Mouse (Mus musculus) cerebellum, postnatal 36 days (tissue): ENCODE measurements around the gene Cacna1e.
A peak's percentile ranks its signal among the peaks of the same experiment; 100 is the strongest.

Source experiments
- DNase-seq, 2 experiments: peaks; one replicate each; pipeline ENCODE4 v3.0.0; 2021 to 2022; ENCODE audit warnings: mixed read lengths in 2 of 2

The Cacna1e gene

DNA sequence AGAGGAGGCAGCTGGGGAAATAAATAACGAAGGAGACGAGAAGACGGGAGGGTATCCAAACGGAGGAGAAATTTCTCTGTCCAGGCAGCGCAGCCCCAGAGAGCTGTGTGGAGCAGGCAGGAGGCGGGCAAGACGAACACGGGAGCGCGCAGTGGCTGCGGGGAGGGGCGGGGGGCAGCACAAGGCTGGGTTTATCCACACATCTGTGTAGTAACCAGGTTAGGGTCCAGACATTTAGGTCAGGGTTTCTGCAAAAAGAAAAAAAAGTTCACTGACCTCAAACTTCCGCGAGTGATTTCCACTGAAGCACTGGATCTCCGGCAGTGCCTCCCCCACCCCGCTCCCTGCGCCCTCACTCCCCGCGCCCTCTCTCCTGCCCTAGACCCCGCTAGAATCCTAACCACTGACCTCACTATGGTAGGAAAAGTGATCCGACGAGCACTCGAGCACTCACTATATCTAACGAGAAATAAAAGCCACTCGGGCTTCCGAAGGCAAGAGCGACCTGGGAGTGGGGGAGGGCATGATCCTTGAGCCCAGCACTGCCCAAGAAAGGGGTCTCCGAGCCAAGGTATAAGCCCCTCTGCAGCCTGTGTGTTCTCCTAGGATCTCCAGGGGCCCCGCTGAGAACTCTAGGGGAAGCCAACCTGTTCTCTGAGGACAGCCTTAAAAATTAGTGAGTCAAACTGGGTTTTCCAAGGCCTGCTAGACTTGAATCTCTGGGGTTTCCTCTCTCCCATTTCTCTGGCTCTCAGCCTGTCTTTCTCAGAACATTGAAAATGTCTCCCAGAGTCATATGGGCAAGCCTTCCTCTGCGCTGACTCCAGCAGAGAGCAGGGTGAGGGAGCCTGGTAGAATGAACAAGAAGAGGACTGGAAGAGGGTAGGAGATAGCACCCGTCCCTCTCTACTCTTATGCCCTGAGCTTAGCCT, at the start of gene Cacna1e:
Gene Cacna1e (minus strand): TSS at position 227 of the 932 bp plus-strand sequence.
- peak; percentile 66 to 68 for DNase-seq

DNA sequence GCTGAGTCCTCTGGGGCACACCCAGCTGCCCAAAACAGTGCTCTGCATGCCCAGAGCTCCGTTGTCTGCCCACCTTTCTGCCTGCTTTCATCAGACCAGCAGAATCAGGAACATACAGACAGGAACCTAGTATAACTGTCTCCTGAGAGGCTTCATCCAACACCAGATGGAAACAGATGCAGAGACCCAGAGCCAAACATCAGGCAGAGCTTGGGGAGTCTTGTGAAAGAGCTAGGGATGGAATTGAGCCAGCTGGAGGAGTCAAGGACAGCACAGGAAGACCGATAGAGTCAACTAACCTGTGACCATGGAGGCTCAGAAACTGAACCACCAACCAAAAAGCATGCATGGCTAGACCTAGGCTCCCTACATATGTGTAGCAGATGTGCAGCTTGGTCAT, 34.1 kb upstream of the Cacna1e start:
- DNase-seq: no peak

DNA sequence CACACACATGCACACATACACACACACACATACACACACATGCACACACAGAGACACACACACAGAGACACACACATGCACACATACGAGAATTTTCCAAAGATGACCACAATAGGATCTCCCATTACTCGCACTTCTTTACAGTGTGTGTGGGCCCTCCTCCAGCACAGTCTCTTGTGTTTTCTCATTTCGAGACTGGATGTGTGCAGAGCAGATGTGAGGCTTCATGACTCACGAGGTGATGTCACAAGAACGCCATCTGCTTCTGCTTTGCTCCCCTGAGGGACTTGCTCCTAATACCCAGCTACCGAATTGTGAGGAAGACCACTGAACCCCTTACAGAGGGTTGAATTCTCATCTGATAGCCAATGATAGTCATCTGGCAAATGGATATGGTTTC, 33.1 kb upstream of the Cacna1e start:
- no peak for DNase-seq

DNA sequence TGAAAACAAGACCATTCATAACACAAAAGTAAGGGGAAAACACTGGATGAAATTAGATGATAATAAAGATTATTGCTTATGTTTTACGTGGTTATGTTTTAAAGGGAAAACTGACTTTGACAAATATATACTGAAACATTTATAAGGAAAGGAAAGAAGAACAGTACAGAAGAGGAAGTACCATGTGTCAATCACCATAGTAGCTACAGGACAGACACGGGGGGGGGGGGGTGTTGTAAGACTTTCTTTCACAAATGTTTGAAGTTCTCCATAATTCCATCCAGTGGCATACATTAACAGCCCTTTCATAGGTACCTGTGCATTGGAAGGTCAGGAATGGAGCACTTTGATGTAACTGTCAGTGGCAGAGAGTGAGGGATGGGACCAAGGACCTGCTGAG, 25.3 kb upstream of the Cacna1e start:
- DNase-seq: no peak

DNA sequence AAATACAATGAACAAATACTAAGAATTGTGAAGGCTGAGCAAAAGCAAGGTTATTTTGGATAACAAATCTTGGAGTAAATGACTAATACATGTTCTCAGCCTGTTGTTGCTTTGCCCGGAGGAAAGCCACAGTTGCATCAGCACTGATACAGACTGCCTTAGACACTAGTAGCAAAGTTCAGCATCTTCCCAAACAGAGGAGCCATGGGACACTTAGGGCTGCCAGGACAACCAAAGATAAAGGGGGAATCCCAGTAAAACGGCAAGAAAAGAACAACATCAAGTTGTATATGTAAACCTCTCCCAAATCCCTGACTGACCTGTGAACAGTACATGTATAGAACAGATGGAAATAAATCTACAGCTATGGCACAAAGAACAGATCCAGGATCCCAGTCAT, 13.1 kb upstream of the Cacna1e start:
- no peak for DNase-seq

DNA sequence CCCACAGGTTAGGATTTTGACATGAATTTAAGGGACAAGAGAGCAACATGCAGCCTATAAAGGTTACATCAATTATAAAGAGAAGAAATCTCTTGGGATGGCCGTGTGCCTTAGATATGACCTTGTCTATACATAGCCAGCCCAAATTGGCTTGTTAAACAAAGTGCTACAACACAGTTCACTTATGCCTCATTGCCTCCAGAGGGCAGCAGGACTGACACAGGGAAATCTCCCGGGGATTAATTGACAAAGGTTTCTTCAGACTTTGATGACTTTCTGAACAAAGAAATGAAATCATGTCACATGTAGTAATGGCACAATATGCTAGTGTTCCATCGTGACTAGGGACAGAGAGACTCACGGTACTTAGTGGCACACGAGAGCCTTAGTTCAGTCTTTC, 5.9 kb upstream of the Cacna1e start:
- no peak for DNase-seq

DNA sequence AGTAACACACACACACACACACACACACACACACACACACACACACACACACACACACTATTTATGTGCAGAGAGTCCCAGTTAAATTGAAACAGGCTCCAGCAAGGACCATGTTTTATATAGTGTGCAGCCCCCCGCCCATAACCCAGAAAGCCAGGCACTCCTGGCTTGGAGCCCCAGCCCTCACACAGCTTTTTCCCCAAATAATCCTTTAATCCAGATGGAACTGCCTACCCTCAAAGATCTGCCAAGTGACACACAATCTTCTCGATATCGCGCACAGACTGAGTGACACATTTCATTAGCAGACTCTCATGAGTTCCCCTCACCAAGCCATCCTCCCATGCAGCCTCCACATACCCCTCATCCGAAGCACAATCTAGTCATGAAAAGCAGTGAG, 4.2 kb upstream of the Cacna1e start:
- no peak for DNase-seq

DNA sequence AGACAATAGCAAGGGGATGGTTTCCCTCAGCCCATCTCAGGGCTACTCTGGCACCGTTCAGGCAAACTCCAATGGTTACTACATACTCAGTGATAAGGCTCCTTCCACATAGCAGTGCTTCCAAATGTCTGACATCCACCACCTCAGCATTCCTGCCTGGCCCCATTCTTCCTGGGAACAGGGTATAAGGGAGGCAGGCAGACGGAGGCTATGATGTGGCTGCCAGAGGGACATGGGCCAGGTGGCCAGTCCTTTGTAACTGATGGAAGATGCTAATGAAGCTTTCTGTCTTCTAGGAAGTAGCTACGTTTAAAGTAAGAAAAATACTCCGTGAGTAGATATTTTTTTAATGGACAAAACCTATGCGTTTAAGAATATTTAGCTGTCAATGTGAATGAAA, 3.7 kb upstream of the Cacna1e start:
- DNase-seq: peak; percentile 70 to 75

DNA sequence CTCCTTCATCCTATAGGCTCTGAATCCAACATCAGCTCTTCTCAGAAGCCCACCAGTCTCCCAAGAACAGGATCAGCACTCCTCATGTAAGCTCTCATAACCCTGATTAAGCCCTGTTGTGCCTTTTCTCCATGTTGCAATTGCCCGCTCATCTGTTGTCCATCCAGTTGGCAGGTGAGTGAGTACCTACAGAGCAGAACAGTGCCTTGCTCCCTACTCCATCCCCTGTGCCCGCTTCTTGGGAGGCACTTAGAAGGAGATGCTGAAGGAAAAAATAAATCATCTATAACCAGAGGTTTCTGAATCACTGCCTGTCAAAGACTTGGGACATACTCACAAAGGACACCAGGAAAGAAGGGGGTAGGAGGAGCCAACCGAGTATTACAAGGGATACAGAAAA, 3.2 kb upstream of the Cacna1e start:
- no peak for DNase-seq

DNA sequence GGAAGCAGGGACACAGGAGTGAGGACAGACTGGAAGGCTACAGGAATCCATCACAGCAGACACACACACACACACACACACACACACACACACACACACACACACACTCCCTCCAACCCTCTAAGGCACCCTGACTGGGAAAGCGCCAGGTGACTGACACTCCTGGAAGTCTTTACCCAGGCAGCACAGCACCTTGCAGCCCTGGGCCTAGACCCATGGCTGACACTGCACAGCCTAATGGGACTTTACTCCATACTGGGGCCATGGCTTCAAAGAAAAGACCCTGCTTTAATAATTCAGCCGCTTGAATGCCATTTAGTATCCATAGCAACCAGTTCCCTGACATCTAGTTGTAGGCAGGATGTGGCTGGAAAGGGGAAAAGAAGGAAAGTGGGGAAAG, 2.3 kb upstream of the Cacna1e start:
- no peak for DNase-seq

DNA sequence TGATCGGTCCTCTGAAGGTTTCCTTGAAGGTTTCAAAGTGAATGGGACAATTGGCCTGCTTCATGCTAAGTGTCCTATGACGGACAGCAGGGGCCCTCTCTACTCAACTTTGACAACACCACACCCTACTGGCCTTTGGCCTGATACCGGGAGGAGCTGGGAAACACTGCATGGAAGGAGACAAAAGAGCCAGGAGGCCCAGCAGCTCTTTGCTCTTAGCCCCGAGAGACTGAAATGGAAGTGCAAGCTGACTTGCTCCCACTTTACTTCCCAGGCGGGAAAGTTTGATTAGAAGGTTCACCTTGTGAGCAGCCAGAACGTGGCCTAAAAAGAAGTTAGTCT, 877 bp upstream of the Cacna1e start:
- no peak for DNase-seq

DNA sequence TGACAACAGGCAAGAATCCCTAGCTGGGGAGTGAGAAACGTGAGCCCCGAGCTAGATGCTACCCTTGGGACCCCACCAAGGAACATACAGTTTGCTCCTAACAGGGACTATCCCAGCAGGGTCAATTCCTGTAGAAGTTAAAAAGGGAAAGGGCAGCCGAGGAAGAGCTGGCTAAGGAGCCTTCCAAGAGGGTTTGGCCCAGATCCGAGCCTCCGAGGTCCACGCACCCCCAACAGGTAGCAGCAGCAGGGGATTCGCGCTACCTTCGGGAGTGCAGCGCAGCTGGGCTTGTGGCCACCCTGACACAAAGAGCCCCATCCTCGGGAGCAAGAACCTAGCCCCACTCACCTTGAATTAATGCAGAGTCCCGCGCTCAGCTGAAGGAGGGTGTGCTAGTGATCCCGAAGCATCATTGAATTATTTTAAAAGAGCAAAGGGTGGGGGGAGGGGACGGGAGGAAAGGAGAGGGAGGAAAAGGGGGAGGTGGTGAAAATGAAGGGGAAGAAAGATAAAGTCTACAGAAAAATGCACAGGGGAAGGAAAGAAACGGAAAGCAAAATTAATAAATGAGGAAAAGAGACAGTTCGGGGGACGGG, 607 bp downstream of the Cacna1e start:
- peak; percentile 43 to 57 for DNase-seq

DNA sequence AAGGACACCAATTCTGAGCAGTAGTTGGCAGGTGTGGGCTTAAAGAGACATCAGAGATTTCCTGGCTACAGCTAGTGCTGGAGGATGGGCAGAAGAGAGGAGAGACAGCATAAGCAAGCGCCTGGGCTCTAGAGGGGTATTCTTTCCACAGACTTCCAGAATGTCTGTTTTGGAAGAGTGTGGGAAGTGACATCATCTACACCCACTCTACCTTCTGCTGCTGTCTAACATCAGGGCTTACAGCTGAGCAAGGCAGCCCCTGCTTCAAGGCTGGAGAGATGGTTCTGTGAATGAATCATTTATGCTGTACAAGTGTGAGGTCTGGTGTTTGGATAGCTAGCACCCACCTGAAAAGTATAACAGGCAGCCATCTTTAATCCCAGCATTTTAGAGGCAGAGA, 18.3 kb downstream of the Cacna1e start:
- no peak for DNase-seq

DNA sequence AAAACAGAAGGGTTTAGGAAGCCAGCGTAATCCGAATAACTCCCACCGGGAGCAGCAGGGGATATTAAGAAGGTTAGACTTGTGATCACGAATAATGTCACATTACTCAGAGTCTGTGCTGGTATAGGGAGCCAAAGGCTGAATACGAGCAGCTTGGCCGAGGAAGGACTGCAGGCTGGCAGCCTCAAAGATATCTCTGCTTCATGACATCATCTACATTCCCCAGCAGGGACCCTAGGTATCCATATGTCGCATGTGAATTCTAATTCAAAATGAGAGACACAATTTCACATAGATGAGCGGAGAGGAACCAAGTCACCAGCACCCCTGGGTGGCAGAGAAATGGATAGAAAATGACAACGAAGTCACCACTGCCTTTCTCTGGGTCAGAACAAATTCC, 22.9 kb downstream of the Cacna1e start:
- DNase-seq: peak; percentile 83 to 93

DNA sequence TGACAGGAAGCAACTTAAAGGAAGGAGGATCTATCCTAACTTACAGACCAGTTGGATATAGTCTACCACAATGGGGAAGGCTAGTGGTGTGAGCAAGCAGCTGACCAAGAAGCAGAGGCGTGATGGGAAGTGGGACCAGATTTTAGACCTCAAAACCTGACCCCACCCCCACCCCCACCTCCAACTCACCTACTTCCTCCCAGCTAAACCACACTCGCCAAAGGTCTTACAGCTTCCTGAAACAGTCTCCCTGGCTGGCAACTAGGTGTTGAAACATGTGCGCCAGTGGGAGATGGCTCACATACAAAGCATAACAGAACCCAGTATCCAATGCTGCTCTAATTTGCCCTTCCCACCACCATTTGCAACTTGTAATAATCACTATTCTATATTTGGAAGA, 29.7 kb downstream of the Cacna1e start:
- no peak for DNase-seq

DNA sequence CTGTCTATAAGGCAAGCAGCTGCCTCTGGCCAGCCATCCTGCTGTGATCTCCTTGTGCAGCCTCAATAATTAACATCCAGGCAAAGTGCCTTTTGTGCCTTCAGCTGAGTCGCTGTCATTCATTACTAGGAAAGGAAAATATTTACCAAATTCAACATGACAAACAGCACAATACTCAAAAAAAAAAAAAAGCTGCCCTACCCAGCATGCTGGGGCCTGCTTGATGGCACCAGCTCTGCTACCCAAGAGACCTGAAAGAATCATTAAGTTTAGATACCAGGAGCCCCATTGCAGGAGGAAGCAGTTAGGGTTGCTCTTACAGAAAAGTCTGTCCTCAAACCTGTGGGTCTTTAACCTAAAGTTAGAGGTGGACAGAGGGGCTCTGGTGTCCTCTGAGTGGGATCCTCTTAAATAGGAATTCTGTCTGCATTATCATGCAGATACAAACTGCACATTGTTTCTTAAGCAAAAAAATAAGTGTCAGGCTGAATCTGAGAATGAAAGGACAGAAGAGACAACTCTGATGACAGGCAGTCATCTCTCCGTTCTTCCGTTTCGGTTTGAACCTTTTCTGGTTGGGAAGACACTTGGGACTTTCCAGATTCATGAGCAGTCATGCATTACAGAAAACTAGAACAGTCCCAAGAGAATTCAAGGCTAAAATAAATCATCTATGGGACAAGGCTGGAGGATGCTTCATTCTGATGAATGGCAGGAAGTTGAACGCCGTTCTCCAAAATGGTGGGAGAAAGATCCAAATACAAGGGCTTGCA, 33.6 kb downstream of the Cacna1e start:
- no peak for DNase-seq

DNA sequence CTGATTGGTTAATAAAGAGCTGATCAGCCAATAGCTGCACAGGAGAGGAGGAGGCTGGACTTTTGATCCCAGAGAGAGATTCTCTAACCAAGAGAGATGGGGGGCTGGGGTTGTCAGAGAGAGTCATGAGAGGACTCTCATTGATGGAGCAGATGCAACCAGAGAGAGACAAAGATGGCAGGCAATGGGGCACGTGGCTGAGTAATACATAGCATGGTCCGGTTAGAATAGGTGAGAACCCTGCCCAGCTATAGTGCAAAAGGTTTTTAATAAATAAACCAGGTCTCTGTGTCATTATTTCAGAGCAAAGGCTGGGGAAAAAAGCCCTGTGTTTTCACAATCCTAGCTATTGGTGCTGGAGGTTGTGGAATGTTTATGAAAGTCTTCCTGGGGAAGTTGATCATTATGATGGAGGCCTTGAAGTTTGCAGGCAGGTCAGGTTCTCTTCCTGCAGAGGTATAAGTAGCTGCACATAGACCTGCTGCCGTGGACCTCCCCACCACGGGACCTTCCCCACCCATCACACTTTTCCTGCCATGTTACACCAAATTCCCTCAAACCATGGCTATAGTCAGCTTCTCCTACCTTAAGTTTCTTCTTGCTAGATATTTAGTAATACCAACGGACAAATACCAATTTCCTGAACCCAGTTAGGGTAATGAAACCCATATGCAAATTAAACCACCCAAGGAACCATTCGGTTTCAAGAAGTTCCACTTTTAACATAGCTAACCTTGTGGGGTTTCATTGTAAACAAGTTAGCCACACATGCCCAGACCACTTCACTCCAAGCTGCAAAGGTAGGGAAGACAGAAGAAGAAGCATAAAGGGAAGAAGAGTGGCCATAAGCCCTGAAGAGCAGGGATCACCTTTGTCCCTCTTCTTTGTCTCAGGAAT, 35.4 kb downstream of the Cacna1e start:
- no peak for DNase-seq

DNA sequence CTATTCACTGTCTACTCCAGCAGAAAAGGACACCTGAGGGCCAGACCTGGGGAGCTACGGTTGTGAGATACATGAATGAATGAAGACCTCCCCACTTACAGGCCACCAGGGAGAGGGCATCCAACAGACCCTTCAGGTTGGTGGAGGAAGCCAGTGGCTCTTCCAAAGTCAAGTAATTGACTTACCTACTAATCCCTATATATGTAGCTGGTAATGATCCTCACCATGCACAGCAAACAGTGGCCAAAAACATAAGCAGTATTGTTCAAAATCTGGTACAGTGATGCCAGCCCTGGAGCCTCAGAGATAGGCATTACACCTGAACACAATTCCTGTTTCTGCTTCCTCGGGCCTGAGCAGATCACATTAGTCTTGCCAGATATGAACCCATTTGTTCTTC, 37.4 kb downstream of the Cacna1e start:
- DNase-seq: no peak

DNA sequence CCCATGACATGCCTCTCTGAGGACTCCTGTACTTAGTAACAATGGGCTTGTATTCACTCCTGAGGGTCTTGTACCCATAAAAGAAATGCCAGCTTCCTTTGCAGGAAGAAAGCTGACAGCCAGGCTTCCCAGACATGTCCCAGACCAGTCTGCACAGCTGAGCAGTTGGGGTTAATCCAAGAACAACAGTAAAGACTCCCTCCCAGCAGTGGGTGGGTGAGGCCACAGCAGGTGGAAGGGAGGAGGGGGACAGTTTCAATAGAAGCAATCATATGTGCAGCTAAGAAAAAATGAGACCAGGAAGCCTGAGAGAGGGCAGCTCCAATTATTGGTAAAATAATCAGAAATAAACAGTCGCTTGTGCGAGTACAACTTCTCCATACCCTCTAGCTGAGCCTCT, 40.9 kb downstream of the Cacna1e start:
- no peak for DNase-seq

DNA sequence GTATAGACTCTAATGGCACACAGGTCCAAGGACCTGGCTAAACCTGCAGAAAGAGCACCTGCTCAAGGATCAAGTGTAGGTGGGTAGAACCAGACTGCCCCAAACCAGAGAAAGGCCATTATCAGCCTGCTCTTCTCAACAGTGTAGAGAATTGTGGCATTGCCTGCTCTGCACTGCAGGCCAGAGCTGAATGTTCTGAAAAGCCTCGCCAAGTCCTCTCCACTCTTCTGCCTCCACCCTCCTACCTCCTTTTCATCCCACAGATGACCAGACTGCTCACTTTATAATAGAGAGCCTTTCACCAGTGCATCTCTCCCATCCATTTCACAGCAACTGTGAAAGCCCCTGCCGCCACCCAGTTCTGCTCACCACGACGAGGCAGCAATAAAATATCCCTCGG, 42.0 kb downstream of the Cacna1e start:
- no peak for DNase-seq

DNA sequence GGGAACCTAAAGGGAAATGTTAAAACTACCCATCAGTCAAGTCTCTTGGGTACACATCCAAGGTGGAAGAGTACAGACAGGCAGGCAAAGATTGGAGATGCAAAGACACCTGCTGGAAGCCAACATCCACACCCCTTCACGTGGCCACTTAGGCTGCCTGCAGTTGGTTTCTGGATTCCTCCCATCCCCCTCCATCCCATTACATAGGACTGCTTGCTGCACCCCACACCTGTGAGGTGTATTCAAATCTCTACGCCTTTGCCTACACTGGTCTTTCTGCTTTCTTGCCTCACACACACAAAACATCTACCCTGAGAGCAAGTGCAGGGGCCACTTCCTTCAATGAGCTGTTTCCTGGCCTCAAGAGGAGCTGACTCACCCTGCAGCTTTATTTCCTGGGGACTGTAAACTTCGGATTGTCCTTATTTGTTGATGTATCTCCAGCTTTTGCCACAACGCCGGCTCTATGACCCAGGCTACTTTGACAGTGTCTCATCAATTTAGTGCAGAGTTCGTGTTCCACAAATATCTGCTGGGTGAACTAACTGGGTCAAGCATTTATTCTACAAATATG, 43.2 kb downstream of the Cacna1e start:
- no peak for DNase-seq

DNA sequence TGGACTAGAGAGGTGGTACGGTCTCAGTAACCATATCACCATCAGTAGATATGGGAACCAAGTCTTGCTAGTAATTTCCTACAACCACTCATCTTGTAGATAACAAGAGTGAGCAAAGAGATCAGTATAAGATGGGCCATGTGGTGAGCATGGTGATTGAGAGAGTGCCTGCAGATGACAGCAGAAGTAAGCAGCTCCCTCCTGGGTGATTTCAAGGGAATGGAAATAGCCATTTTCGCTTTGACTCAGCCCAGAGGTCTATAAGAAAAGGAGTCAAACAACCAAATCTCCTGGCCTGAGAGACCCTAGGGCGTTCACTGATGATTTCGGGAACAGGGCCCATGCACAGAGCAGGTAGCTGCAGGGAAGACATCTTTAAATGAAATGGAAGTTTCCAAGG, 45.0 kb downstream of the Cacna1e start:
- no peak for DNase-seq
